Mouse (Mus musculus) retina, adult 2 months (tissue): Measurements from ENCODE around the gene Mcat.

Experiments used
- DNase-seq: peaks from one replicate; pipeline ENCODE4 v3.0.0-alpha.2; 2012; ENCODE audit warnings: low read depth, low spot score

The Mcat gene

GRCm38 (mm10) chr15:83539905-83540304 is 23.7 kb downstream of the Mcat start:
- no peak for DNase-seq

- no peak for DNase-seq
Measured at GRCm38 (mm10) chr15:83538855-83539254, 24.7 kb downstream of the Mcat start.

GRCm38 (mm10) chr15:83535890-83536231 is 27.7 kb downstream of the Mcat start:
- no peak for DNase-seq

GRCm38 (mm10) chr15:83534960-83535889 is 28.4 kb downstream of the Mcat start:
- no peak for DNase-seq

GRCm38 (mm10) chr15:83532606-83533005 is 31.0 kb downstream of the Mcat start:
- DNase-seq, result no peak

- no peak for DNase-seq
Measured at GRCm38 (mm10) chr15:83531961-83532469, 31.6 kb downstream of the Mcat start.

- no peak for DNase-seq
Measured at GRCm38 (mm10) chr15:83530688-83531087, 32.9 kb downstream of the Mcat start.

- DNase-seq, result no peak
Measured at GRCm38 (mm10) chr15:83530233-83530632, 33.4 kb downstream of the Mcat start.

- DNase-seq, result no peak
Measured at GRCm38 (mm10) chr15:83529765-83530164, 33.8 kb downstream of the Mcat start.

- DNase-seq, result no peak
Measured at GRCm38 (mm10) chr15:83528892-83529291, 34.7 kb downstream of the Mcat start.

- DNase-seq, result no peak
Measured at GRCm38 (mm10) chr15:83527747-83528146, 35.8 kb downstream of the Mcat start.

GRCm38 (mm10) chr15:83527092-83527437 is 36.5 kb downstream of the Mcat start:
- DNase-seq, result no peak

- no peak for DNase-seq
Measured at GRCm38 (mm10) chr15:83526424-83527091, 37.0 kb downstream of the Mcat start, which contains the start of gene Bik. Gene Bik, plus strand, starts transcription at chr15:83526862.

- no peak for DNase-seq
Measured at GRCm38 (mm10) chr15:83524333-83524729, 39.3 kb downstream of the Mcat start.

- DNase-seq, result no peak
Measured at GRCm38 (mm10) chr15:83523638-83524332, 39.8 kb downstream of the Mcat start.

GRCm38 (mm10) chr15:83523196-83523595 is 40.4 kb downstream of the Mcat start:
- DNase-seq, result no peak

- no peak for DNase-seq
Measured at GRCm38 (mm10) chr15:83520861-83521382, 42.7 kb downstream of the Mcat start.

GRCm38 (mm10) chr15:83518215-83519048 is 45.2 kb downstream of the Mcat start:
- peak; percentile 67 for DNase-seq

- DNase-seq, result no peak
Measured at GRCm38 (mm10) chr15:83515018-83515417, 48.6 kb downstream of the Mcat start.

GRCm38 (mm10) chr15:83512489-83513281 is 50.9 kb downstream of the Mcat start:
- DNase-seq, result no peak
